Mouse (Mus musculus) kidney, adult 10 weeks (tissue): ENCODE measurements around the gene Olfr1328. TPM values are rescaled to one million over a fixed set of nuclear protein-coding genes. Genes with fewer than 3 reads are reported as not detected.

Experiments used
- polyA plus RNA-seq: library from polyadenylated mRNA; stranded (reverse); fragments of 350-450 nt; fragmentation: Illumina TruSeq; extraction: RNeasy Lipid Tissue Mini Kit (QIAGEN cat#74804); gene quantifications from one replicate; pipeline ENCODE4 v1.2.3, GENCODE M21; 2014; ENCODE audit warnings: low read depth, low replicate concordance

Gene Olfr1328
- not detected for polyA plus RNA-seq

DNA sequence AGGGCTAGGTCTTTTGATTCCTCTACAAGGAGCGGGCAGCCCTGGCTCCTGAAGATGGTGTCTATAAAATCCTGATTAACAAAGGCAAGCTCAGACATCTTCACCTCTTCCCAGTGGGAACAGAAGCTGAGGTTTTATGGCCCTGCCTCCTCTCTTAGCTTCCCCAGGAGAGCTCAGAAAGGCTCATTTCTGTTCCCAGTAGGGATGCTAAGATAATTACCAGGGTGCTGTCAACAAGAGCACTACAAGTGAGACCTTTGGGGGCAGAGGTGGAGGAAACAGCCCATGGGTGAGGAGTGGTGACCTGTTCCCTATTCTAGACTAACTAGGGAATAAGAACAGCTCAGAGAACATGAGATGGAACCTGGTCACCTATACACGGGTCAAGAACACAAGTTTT, at the start of gene Olfr1328:
Gene Olfr1328 (minus strand): TSS at position 101 of the 400 bp plus-strand sequence.

DNA sequence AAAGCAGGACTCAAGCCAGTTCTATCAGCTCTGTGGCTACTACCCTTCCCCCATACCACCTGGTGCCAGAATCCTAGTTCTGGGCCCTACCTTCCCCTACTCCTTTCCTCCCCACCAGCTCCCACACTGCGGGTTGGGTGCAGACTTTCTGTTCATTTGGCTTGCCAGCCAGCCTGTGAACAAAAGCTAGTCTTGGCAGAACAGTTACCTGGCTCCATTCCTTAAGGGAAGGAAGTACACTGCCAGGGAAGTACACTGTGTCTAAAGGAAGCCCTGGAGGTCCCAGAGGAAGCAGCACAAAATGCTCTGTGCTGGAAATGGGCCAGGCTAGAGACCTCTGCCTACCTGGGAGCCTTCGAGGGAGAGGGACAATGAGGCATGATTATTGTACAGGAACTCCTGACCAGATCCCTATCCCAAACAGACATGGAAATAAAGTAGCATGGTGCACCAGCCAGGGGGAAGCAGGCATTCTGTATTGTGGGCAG, 22.8 kb upstream of the Olfr1328 start, which contains the start of gene Lao1:
Gene Lao1 (plus strand): TSS at position 438 of the 488 bp plus-strand sequence.

DNA sequence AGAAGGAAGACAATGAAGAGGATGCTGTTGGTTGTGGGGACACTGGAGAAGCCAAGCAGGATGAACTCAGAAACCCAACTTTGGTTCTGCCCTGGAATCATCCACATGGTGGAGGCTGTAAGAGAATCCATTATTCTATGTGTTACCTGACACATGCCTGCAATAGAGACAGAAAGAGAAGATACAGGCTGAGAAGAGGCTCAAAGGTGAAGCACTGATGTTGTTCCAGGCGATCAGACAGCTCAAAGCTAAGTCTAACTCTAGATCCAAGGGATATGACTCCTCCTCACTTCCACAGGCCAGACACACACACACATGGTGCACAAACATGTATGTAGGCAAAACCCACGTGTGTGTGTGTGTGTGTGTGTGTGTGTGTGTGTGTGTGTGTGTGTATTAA, 21.0 kb downstream of the Olfr1328 start, which contains the start of gene Olfr1329:
Gene Olfr1329 (minus strand): TSS at position 101 of the 400 bp plus-strand sequence.

DNA sequence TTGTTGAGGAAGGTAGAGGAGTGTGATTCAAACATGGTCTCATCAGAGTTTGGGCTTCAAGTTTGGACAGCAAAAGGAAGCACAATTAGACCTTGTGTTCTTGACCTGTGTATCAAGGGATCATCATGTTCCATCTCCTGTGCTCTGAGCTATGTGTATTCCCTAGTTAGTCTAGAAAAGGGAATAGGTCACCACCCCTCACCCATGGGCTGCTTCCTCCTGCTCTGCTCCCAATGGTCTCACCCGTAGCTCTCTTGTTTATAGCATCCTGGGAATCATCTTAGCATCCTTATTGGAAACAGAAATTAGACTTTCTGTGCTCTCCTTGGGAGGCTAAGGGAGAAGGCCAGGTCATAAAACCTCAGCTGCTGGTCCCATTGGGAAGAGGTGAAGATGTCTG, 50.1 kb downstream of the Olfr1328 start, which contains the start of gene Olfr1330:
Gene Olfr1330 (plus strand): TSS at position 301 of the 400 bp plus-strand sequence.

Other genes with a start within 250 kb of the Olfr1328 start
- not detected for gene Olfr1342, start 245.9 kb downstream of the Olfr1328 start, polyA plus RNA-seq
- gene Olfr1341, start 235.1 kb downstream of the Olfr1328 start, polyA plus RNA-seq: not detected
- gene Olfr1340, start 218.5 kb downstream of the Olfr1328 start, polyA plus RNA-seq: not detected
- gene Olfr1339, start 206.4 kb downstream of the Olfr1328 start, polyA plus RNA-seq: not detected
- gene Olfr1338, start 179.9 kb downstream of the Olfr1328 start, polyA plus RNA-seq: not detected
- not detected for gene Olfr1337, start 156.0 kb downstream of the Olfr1328 start, polyA plus RNA-seq
- gene Olfr1335, start 128.7 kb downstream of the Olfr1328 start, polyA plus RNA-seq: not detected
- gene Olfr1333, start 102.3 kb downstream of the Olfr1328 start, polyA plus RNA-seq: not detected
- gene Olfr1331, start 74.0 kb downstream of the Olfr1328 start, polyA plus RNA-seq: not detected
- not detected for gene Olfr1330, start 50.0 kb downstream of the Olfr1328 start, polyA plus RNA-seq
- gene Olfr1329, start 21.1 kb downstream of the Olfr1328 start, polyA plus RNA-seq: not detected
- gene Lao1, start 23.0 kb upstream of the Olfr1328 start, polyA plus RNA-seq: not detected
- 6.3 TPM for gene Slc2a1, start 170.1 kb upstream of the Olfr1328 start, polyA plus RNA-seq
- 0.53 TPM for gene Zfp691, start 235.6 kb upstream of the Olfr1328 start, polyA plus RNA-seq